Mouse (Mus musculus) erythroblast, embryonic 14.5 days (primary cell): Measurements from ENCODE around the gene Olfr516. TPM values are rescaled to one million over a fixed set of nuclear protein-coding genes. Genes with fewer than 3 reads are reported as not detected.
"Not testable (repeated sequence)": the region's sequence is repeated elsewhere in the genome, so short reads cannot be mapped to it uniquely, and the experiment has no call there.

Experiments used
- H3K27me3 ChIP-seq: 2 replicates; pipeline ENCODE4 v1.6.1; 2012; ENCODE audit warnings: inconsistent platforms; ENCODE audit not compliant: control insufficient read depth
- H3K36me3 ChIP-seq: 2 replicates; pipeline ENCODE4 v1.6.1; 2012; ENCODE audit warnings: mild to moderate bottlenecking, inconsistent platforms; ENCODE audit not compliant: control insufficient read depth
- H3K4me1 ChIP-seq: 2 replicates; pipeline ENCODE4 v1.6.1; 2012; ENCODE audit warnings: inconsistent platforms; ENCODE audit not compliant: control insufficient read depth
- H3K4me3 ChIP-seq: replicated peaks from 2 replicates; pipeline ENCODE3; 2012; ENCODE audit warnings: moderate library complexity, mild to moderate bottlenecking, inconsistent platforms
- H3K9me3 ChIP-seq: 2 replicates; pipeline ENCODE4 v1.6.1; 2012; ENCODE audit warnings: low read length, inconsistent platforms, mixed read lengths; ENCODE audit not compliant: control insufficient read depth
- GATA1 ChIP-seq: IDR thresholded peaks from 2 replicates; pipeline ENCODE4 v1.6.1; 2012; ENCODE audit warnings: low read length, inconsistent platforms, mixed read lengths
- TAL1 ChIP-seq: IDR thresholded peaks from 3 replicates; pipeline ENCODE4 v1.6.1; 2012; ENCODE audit warnings: low read length, inconsistent platforms, mixed read lengths
- polyA plus RNA-seq: library from polyadenylated mRNA; stranded (reverse); fragments of >175 nt; gene quantifications from 2 replicates; pipeline ENCODE4 v1.2.3, GENCODE M21; 2012

The Olfr516 gene
- polyA plus RNA-seq = not detected in 2 replicates

DNA sequence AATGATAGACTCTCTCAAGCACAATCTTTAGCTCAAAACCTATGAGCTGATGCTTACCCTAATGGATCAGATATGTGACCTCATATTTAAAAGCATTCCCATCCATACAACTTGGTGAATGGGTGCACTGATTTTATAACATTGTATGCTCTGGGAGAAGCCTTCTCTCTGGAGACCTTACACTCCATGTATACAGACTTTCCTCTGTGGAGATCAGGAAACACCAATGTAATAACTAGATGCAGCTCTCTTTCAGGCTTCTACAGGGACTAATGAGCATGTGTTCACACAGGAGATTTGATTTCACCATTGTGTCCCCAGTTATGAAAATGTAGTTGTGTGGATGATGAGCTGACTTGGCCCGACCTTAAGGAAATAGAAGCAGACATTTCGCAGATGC lies at the start of gene Olfr516:
Olfr516 (minus strand) TSS at position 101 of the 400 bp plus-strand sequence.
- no peak within 1 kb of the TSS for H3K4me3 ChIP-seq
- TF ChIP-seq TAL1 (no peak), GATA1 (no peak)
- H3K36me3 ChIP-seq = no peaks in the 10 kb centered on the region
- no peaks in the 10 kb centered on the region for H3K4me1 ChIP-seq
- H3K27me3 ChIP-seq = no peaks in the 10 kb centered on the region
- H3K9me3 ChIP-seq = no peaks in the 10 kb centered on the region

DNA sequence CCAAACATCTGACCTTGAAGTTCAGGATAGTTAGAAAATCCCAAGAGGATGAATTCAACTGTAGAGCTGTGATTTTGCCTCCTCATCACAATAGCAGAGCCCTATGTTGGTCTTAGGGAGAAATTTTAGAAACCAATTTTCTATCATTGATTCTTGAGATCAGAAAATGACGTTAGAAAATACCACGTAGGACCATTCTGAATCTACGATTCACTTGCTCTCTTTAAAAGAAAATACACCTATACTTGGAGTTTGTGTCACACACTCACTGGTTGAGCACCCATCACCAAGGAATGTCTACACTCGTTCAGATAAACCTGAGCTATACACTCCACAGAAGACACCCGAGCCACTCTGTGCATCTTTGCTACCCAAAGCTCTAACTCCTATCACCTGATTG lies 44.0 kb upstream of the Olfr516 start, which contains the start of gene Olfr519:
Olfr519 (minus strand) TSS at position 101 of the 400 bp plus-strand sequence.
- H3K4me1 ChIP-seq = no peaks in the 10 kb centered on the region
- no peaks in the 10 kb centered on the region for H3K9me3 ChIP-seq
- H3K4me3 ChIP-seq = no peak within 1 kb of the TSS
- H3K36me3 ChIP-seq = no peaks in the 10 kb centered on the region
- H3K27me3 ChIP-seq = no peaks in the 10 kb centered on the region
- TF ChIP-seq TAL1 (no peak), GATA1 (no peak)

DNA sequence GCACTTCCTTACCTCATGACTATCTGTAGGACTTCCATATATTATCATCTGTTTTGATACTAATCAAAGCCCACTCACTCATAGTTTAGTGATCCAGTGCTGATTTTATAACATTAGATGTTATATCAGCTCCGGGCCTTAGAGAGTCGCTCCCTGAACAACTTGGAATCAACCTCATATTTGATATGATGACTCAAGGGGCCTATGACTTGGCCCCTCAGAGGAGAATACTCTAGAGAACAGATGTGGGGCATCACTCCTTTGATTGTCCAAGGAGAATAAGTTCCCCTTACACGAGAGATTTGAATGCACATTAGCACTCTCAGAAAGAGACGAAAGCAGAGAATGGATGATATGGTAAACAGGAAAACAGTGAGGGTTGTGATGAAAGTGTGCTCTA lies 34.6 kb upstream of the Olfr516 start, which contains the start of gene Olfr518:
Olfr518 (minus strand) TSS at position 101 of the 400 bp plus-strand sequence.
- Histone ChIP-seq H3K9me3 (no peaks in the 10 kb centered on the region), H3K36me3 (no peaks in the 10 kb centered on the region), H3K27me3 (no peaks in the 10 kb centered on the region), H3K4me3 (no peak within 1 kb of the TSS), H3K4me1 (no peaks in the 10 kb centered on the region)
- TF ChIP-seq GATA1 (no peak), TAL1 (no peak)

DNA sequence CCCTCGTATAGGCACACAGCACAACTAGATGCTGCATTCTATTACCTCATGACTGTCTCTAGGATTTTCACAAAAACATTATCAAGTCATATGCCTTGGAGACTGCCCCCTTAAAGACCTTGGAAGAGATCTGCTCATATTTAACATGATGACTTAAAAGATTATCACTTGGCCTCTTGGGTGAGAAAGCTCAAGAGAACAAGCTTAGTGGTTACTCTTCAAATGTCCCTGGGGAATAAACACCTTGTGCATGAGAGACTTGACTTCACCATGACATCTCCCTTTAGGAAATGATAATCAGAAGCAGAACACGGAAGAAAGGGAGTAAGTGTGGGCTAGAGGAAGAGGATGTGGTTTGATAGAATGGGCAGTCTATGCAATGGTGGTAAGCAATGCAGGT lies 21.9 kb upstream of the Olfr516 start, which contains the start of gene Olfr517:
Olfr517 (minus strand) TSS at position 101 of the 400 bp plus-strand sequence.
- no peaks in the 10 kb centered on the region for H3K9me3 ChIP-seq
- H3K36me3 ChIP-seq = no peaks in the 10 kb centered on the region
- no peak for TF ChIP-seq TAL1
- TF ChIP-seq GATA1 = no peak
- H3K27me3 ChIP-seq = no peaks in the 10 kb centered on the region
- H3K4me3 ChIP-seq = no peak within 1 kb of the TSS
- H3K4me1 ChIP-seq = no peaks in the 10 kb centered on the region

DNA sequence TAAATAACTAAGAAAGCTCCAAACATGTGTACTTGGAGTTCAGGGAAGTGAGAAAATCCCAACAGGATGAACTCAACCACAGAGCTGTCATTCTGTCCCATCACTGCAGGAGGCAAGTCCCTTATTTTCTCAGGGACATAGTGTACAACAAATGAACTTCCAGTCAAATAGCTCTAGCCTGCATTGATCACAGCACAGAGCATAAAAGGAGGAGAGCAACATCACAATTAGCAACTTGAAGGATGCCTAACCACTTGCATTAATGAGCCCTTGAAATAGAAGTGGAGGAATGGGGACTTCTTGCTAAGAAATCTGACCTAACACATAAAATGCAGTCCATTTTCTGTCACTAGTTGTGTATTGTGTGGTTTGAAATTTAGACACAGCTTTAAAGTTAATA lies 24.4 kb downstream of the Olfr516 start, which contains the start of gene Olfr514:
Olfr514 (minus strand) TSS at position 101 of the 400 bp plus-strand sequence.
- Histone ChIP-seq H3K4me3 (no peak within 1 kb of the TSS), H3K27me3 (no peaks in the 10 kb centered on the region), H3K9me3 (no peaks in the 10 kb centered on the region), H3K36me3 (no peaks in the 10 kb centered on the region), H3K4me1 (no peaks in the 10 kb centered on the region)
- TF ChIP-seq GATA1 (no peak), TAL1 (no peak)

DNA sequence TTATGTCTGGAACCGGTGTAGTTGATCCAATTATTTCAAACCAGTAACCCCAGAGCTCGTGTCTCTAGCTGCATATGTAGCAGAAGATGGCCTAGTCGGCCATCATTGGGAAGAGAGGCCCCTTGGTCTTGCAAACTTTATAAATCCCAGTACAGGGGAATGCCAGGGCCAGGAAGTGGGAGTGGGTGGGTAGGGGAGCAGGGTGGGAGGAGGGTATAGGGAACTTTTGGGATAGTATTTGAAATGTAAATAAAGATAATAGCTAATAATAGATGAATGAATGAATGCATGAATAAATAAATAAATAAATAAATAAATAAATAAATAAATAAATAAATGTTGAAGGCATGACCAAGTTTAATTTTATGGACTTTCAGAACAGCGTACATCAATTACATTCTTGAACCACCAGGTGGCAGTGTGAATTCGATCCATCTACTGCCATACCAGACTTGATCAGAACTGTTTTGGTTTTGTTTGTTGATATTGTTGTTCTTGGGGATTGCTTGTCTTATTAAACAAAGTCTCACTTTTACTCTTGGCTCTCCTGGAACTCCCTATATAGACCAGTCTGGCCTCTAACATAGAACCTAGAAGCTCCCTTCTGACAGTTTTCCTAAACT lies 35.6 kb downstream of the Olfr516 start:
- not testable (repeated sequence) for H3K9me3 ChIP-seq, H3K4me3 ChIP-seq, H3K36me3 ChIP-seq, H3K27me3 ChIP-seq, H3K4me1 ChIP-seq

DNA sequence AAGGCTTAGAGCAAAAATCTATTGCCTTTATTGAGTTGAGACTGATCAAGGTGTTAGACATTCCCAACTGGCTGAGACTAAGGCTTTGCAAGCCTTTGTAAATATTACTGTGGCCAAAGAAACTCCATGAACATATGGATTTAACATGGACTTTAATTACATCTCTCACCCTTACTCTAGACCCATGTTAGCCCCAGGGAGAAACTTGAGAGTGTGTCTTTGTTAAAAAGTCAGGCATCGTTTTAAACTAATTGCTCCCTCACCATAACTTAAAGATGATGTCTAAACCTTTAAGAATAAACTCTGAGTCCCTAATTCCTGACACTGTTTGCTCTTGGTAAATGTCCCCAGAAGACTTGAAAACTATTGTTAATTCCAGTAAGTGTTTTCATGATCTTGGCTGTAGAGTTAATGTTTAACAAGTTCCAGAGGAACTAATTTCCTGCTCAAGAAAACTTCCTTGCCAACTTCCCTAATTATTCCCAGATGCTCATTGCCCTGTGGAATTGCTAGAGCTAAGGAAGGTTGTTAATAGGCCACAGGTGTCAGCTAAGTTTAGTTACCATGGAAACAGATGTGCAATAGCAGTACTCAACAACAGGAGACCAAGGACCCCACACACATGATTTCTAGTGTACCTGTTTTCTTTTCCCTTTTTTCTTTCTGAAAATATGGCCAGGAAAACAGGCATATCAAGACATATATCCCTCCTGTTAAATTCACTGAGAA lies 53.0 kb downstream of the Olfr516 start:
- Histone ChIP-seq H3K27me3 (no peaks in the 10 kb centered on the region), H3K9me3 (no peaks in the 10 kb centered on the region), H3K4me3 (no peak overlapping the region), H3K4me1 (no peaks in the 10 kb centered on the region), H3K36me3 (no peaks in the 10 kb centered on the region)
- TF ChIP-seq GATA1 = no peak
- no peak for TF ChIP-seq TAL1

Other genes with a start within 250 kb of the Olfr516 start
- gene Olfr506, start 239.7 kb downstream of the Olfr516 start, polyA plus RNA-seq = not detected in 2 replicates
- not detected in 2 replicates for gene Olfr507, start 228.7 kb downstream of the Olfr516 start, polyA plus RNA-seq
- gene Olfr508, start 220.5 kb downstream of the Olfr516 start, polyA plus RNA-seq = not detected in 2 replicates
- 0.02 TPM in 1 of 2 replicates, not detected in the other for gene Olfr509, start 198.6 kb downstream of the Olfr516 start, polyA plus RNA-seq
- gene Olfr510, start 184.1 kb downstream of the Olfr516 start, polyA plus RNA-seq = not detected in 2 replicates
- gene Olfr512, start 137.2 kb downstream of the Olfr516 start, polyA plus RNA-seq = not detected in 2 replicates
- not detected in 2 replicates for gene Olfr513, start 99.6 kb downstream of the Olfr516 start, polyA plus RNA-seq
- gene Olfr514, start 24.5 kb downstream of the Olfr516 start, polyA plus RNA-seq = not detected in 2 replicates
- not detected in 2 replicates for gene Olfr517, start 21.9 kb upstream of the Olfr516 start, polyA plus RNA-seq
- 0.01 TPM in 1 of 2 replicates, not detected in the other for gene Olfr518, start 34.5 kb upstream of the Olfr516 start, polyA plus RNA-seq
- gene Olfr519, start 43.9 kb upstream of the Olfr516 start, polyA plus RNA-seq = not detected in 2 replicates
- not detected in 2 replicates for gene Nlrp10, start 79.6 kb upstream of the Olfr516 start, polyA plus RNA-seq
- gene Eif3f, start 83.9 kb upstream of the Olfr516 start, polyA plus RNA-seq = 37.1 and 38.6 TPM in 2 replicates
- gene Tub, start 99.8 kb upstream of the Olfr516 start, polyA plus RNA-seq = 0.01 TPM in 1 of 2 replicates, not detected in the other
- 0.07 TPM in 1 of 2 replicates, not detected in the other for gene Ric3, start 232.8 kb upstream of the Olfr516 start, polyA plus RNA-seq